Mouse (Mus musculus): Measurements from ENCODE around the gene Pik3cb. TPM values are rescaled to one million over a fixed set of nuclear protein-coding genes. Genes with fewer than 3 reads are reported as not detected.

The Pik3cb gene
- polyA plus RNA-seq, 1 experiment from 2014 or later: 2.1 TPM

DNA sequence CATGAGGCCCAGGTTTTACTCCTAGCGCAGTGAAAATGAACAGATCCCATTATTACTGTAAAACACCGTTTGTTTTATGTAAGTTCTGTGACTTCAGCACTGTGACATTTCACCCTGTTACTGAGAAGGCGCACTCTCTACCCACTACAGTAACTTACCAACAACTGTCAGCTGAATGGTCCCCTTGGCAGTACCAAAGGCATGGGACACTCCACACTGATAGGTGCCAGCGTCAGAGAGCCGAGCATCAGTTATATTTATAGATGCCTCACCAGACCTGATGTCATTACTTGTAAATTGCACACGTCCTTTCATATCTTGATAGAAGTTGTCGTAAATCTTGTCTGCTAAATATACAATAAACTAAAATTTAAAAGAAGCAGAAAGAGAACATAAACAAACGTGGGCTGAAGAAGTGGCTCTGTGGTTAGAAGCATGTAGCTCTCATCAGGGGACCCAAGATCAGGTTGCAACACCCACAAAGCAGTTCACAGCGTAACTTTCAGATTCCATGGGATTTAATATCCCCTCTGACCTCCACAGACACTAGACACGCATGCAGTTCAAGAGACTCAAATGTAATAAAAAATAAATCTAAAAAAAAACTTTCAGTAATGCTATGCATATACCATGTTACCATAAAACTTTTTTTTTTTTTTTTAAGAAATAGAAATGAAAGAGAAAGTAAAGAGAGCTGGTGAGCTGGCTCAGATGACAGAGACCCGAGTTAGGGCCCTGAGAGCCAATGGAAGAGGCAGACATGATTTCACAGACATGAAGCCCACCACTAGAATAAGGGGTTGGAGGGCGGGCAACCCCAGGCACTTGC, 131.1 kb downstream of the Pik3cb start:
- no peak for ATAC-seq (ENCODE audit: insufficient read depth)
- H3K36me3 ChIP-seq (replicated peaks): no peaks in the 10 kb centered on the region
- H3K9ac ChIP-seq: no peak overlapping the region
- WGBS (ENCODE audit: insufficient replicate concordance): 66% methylated on average over 12 of the region's 12 CpGs
- H3K4me3 ChIP-seq (replicated peaks): no peak overlapping the region
- no peaks in the 10 kb centered on the region for H3K4me1 ChIP-seq (replicated peaks)
- H3K9me3 ChIP-seq (replicated peaks): no peaks in the 10 kb centered on the region
- H3K27ac ChIP-seq (replicated peaks): no peak overlapping the region
- H3K4me2 ChIP-seq: no peak overlapping the region
- no peaks in the 10 kb centered on the region for H3K27me3 ChIP-seq

DNA sequence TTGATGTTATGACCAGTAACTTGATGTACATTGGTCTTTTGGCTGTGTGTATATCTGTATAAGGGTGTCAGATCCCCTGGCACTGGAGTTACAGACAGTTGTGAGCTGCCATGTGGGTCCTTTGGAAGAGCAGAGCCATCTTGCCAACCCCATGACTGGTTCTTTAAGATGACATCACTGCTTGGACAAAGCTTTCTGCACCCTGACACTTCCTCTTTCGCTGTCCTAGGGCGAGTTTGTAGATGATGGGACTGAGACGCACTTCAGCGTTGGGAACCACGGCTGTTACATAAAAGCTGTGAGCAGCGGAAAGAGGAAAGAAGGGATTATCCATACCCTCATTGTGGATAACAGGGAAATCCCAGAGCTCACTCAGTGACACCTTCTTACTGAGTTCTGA, 139.1 kb downstream of the Pik3cb start:
- no peaks in the 10 kb centered on the region for H3K4me1 ChIP-seq (replicated peaks)
- 60% methylated on average over 6 of the region's 6 CpGs for WGBS (ENCODE audit: insufficient replicate concordance)

DNA sequence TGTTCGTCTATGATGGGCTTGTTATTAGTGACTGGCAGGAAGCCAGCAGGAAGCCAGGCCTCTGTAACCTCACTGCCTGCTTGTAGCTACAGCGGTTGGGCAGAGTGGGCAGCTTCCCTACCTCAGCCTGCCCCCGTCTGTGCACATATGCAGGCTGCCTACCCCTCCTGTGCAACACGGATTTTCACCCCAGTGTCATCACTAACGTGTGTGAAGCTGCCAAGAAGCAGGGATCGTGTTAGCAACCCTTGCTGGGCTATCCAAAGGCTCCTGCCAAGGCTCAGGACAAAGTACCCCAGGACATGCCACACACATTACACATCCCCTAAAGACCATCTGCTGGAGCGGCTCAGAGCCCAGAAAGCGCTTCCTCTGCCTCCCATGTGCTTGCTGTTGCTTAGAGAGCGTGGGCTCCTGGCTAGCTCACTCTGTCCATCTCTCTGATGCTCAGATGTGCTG, 140.5 kb downstream of the Pik3cb start:
- H3K27ac ChIP-seq (replicated peaks): no peak overlapping the region
- ATAC-seq (ENCODE audit: insufficient read depth): no peak
- no peak overlapping the region for H3K4me3 ChIP-seq (replicated peaks)
- H3K4me2 ChIP-seq: no peak overlapping the region
- WGBS (ENCODE audit: insufficient replicate concordance): 35% methylated on average over 9 of the region's 9 CpGs
- H3K36me3 ChIP-seq (replicated peaks): no peaks in the 10 kb centered on the region
- H3K9me3 ChIP-seq (replicated peaks): no peaks in the 10 kb centered on the region
- no peaks in the 10 kb centered on the region for H3K27me3 ChIP-seq
- no peak overlapping the region for H3K9ac ChIP-seq
- H3K4me1 ChIP-seq (replicated peaks): no peaks in the 10 kb centered on the region

More for the DNA sequence above, 139.1 kb downstream of the Pik3cb start:
- no peak overlapping the region for H3K27ac ChIP-seq (replicated peaks)
- H3K27me3 ChIP-seq: no peaks in the 10 kb centered on the region
- no peaks in the 10 kb centered on the region for H3K9me3 ChIP-seq (replicated peaks)
- no peak for ATAC-seq (ENCODE audit: insufficient read depth)
- H3K4me2 ChIP-seq: no peak overlapping the region
- H3K4me3 ChIP-seq (replicated peaks): no peak overlapping the region
- H3K9ac ChIP-seq: no peak overlapping the region
- no peaks in the 10 kb centered on the region for H3K36me3 ChIP-seq (replicated peaks)

DNA sequence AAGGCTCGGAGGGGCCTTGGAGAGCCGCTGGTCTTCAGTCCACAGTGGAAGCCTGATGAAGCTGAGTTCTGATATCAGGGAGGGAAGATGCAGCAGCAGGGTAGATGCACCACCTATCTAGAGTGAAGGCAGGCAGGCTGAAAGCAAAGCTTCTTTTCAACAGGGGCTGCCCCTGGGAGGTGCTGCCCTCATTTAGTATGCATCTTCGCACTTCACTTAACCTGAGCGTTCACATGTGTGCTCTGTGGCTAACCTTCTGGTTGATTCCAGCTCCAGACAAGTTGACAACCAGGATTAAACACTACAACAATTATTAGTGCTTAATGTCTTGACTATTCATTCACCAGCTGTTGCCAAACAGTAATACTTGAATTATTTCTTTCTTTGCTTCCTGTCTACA, 146.3 kb downstream of the Pik3cb start:
- H3K4me1 ChIP-seq (replicated peaks): no peaks in the 10 kb centered on the region
- ATAC-seq (ENCODE audit: insufficient read depth): no peak
- H3K4me3 ChIP-seq (replicated peaks): no peak overlapping the region
- H3K4me2 ChIP-seq: no peak overlapping the region
- 77% methylated on average over 4 of the region's 4 CpGs for WGBS (ENCODE audit: insufficient replicate concordance)
- H3K9ac ChIP-seq: no peak overlapping the region
- H3K27ac ChIP-seq (replicated peaks): no peak overlapping the region
- no peaks in the 10 kb centered on the region for H3K27me3 ChIP-seq
- H3K9me3 ChIP-seq (replicated peaks): no peaks in the 10 kb centered on the region
- no peaks in the 10 kb centered on the region for H3K36me3 ChIP-seq (replicated peaks)

DNA sequence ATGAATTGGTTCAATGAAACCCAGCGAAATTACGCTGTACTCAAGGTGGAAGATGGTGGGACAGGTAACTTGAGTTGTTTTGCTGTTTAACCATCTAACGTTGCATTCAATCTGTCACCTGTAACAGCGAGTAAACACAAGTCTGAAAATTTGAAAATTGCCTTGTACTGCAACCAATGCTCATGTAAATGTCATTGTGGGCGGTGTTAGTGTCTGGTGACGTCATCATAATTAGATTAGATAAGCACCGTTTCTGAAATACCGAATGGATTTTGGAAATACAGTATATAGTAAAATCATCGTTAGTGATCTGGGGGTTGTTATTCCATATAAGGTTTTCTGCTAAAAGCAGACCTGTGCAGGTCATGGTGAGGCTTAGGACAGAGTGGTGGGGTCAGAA, 153.3 kb downstream of the Pik3cb start:
- no peaks in the 10 kb centered on the region for H3K9me3 ChIP-seq (replicated peaks)
- ATAC-seq (ENCODE audit: insufficient read depth): no peak
- no peak overlapping the region for H3K27ac ChIP-seq (replicated peaks)
- H3K27me3 ChIP-seq: peaks cover 24% of the 10 kb centered on the region
- peak overlapping the region; percentile 66; the same call in 1 of the 2 replicates for H3K9ac ChIP-seq
- H3K4me3 ChIP-seq (replicated peaks): peak overlapping the region; percentile 73
- H3K4me1 ChIP-seq (replicated peaks): peaks cover 16% of the 10 kb centered on the region
- WGBS (ENCODE audit: insufficient replicate concordance): 37% methylated on average over 9 of the region's 9 CpGs
- peak overlapping the region; percentile 99 for H3K4me2 ChIP-seq
- H3K36me3 ChIP-seq (replicated peaks): no peaks in the 10 kb centered on the region

Other genes with a start within 250 kb of the Pik3cb start
- not detected in 2 replicates for gene 7420426K07Rik, start 237.5 kb downstream of the Pik3cb start, polyA plus RNA-seq (2015; fragmentation: Nextera tagmentation; extraction: Ambion mirVana)
- not detected in 2 replicates for gene Foxl2, start 185.3 kb downstream of the Pik3cb start, polyA plus RNA-seq (2015; fragmentation: Nextera tagmentation; extraction: Ambion mirVana)
- 9.5 and 10.6 TPM in 2 replicates for gene Faim, start 154.2 kb downstream of the Pik3cb start, polyA plus RNA-seq (2015; fragmentation: Nextera tagmentation; extraction: Ambion mirVana)
- 0.07 TPM in 1 of 2 replicates, not detected in the other for gene Gm1123, start 104.9 kb downstream of the Pik3cb start, polyA plus RNA-seq (2015; fragmentation: Nextera tagmentation; extraction: Ambion mirVana)
- gene Faiml, start 96.6 kb upstream of the Pik3cb start, polyA plus RNA-seq (2015; fragmentation: Nextera tagmentation; extraction: Ambion mirVana): not detected in 2 replicates
- gene Cep70, start 102.7 kb upstream of the Pik3cb start, polyA plus RNA-seq (2015; fragmentation: Nextera tagmentation; extraction: Ambion mirVana): 21.1 and 25.0 TPM in 2 replicates
- 0.06 and 0.12 TPM in 2 replicates for gene Esyt3, start 217.9 kb upstream of the Pik3cb start, polyA plus RNA-seq (2015; fragmentation: Nextera tagmentation; extraction: Ambion mirVana)

All from liver, embryonic 15.5 days (tissue).